Mouse (Mus musculus): ENCODE data around the gene Fam229a. TPM values are rescaled to one million over a fixed set of nuclear protein-coding genes. Genes with fewer than 3 reads are reported as not detected.
A peak's percentile ranks its signal among the peaks of the same experiment; 100 is the strongest.

The Fam229a gene
- polyA plus RNA-seq, 1 experiment: not detected

GRCm38 (mm10) chr4:129505511-129505910, 14.5 kb downstream of the Fam229a start:
- H3K4me1 ChIP-seq (ENCODE audit: control insufficient read depth, insufficient read depth, insufficient read length, low read length): peaks cover 3% of the 10 kb centered on the region; the same call in 1 of the 2 replicates
- no peak overlapping the region for H3K27ac ChIP-seq (replicated peaks; ENCODE audit: low read depth, low read length)
- no peak overlapping the region for H3K4me3 ChIP-seq (ENCODE audit: insufficient read depth, low read depth, low read length)

GRCm38 (mm10) chr4:129507434-129508236, 16.6 kb downstream of the Fam229a start:
- Histone ChIP-seq H3K4me1 (ENCODE audit: control insufficient read depth, insufficient read depth, insufficient read length, low read length) (peaks cover 3% of the 10 kb centered on the region; the same call in 1 of the 2 replicates), H3K4me3 (ENCODE audit: insufficient read depth, low read depth, low read length) (no peak overlapping the region), H3K27ac (replicated peaks; ENCODE audit: low read depth, low read length) (no peak overlapping the region)

- no peak overlapping the region for H3K27ac ChIP-seq (replicated peaks; ENCODE audit: low read depth, low read length)
- no peak overlapping the region for H3K4me3 ChIP-seq (ENCODE audit: insufficient read depth, low read depth, low read length)
- H3K4me1 ChIP-seq (ENCODE audit: control insufficient read depth, insufficient read depth, insufficient read length, low read length): peaks cover 3% of the 10 kb centered on the region; the same call in 1 of the 2 replicates
These were observed 17.2 kb downstream of the Fam229a start for GRCm38 (mm10) chr4:129508237-129508515.

- Histone ChIP-seq H3K27ac (replicated peaks; ENCODE audit: low read depth, low read length) (no peak overlapping the region), H3K4me1 (ENCODE audit: control insufficient read depth, insufficient read depth, insufficient read length, low read length) (no peaks in the 10 kb centered on the region), H3K4me3 (ENCODE audit: insufficient read depth, low read depth, low read length) (no peak overlapping the region)
These were observed 18.0 kb downstream of the Fam229a start for GRCm38 (mm10) chr4:129508834-129509600.

GRCm38 (mm10) chr4:129509650-129510049, 18.7 kb downstream of the Fam229a start:
- no peak overlapping the region for H3K4me3 ChIP-seq (ENCODE audit: insufficient read depth, low read depth, low read length)

GRCm38 (mm10) chr4:129510723-129511412, 19.9 kb downstream of the Fam229a start:
- Histone ChIP-seq H3K4me3 (ENCODE audit: insufficient read depth, low read depth, low read length) (no peak overlapping the region), H3K4me1 (ENCODE audit: control insufficient read depth, insufficient read depth, insufficient read length, low read length) (no peaks in the 10 kb centered on the region), H3K27ac (replicated peaks; ENCODE audit: low read depth, low read length) (no peak overlapping the region)

More at GRCm38 (mm10) chr4:129509650-129510049, 18.7 kb downstream of the Fam229a start:
- Histone ChIP-seq H3K4me1 (ENCODE audit: control insufficient read depth, insufficient read depth, insufficient read length, low read length) (no peaks in the 10 kb centered on the region), H3K27ac (replicated peaks; ENCODE audit: low read depth, low read length) (no peak overlapping the region)

GRCm38 (mm10) chr4:129511413-129512096, 20.6 kb downstream of the Fam229a start:
- Histone ChIP-seq H3K4me1 (ENCODE audit: control insufficient read depth, insufficient read depth, insufficient read length, low read length) (no peaks in the 10 kb centered on the region), H3K4me3 (ENCODE audit: insufficient read depth, low read depth, low read length) (no peak overlapping the region), H3K27ac (replicated peaks; ENCODE audit: low read depth, low read length) (no peak overlapping the region)

- H3K27ac ChIP-seq (replicated peaks; ENCODE audit: low read depth, low read length): no peak within 1 kb of the TSS
- H3K4me3 ChIP-seq (ENCODE audit: insufficient read depth, low read depth, low read length): peak within 1 kb of the TSS; percentile 56
These were observed 22.2 kb downstream of the Fam229a start, which contains the start of gene Marcksl1 for GRCm38 (mm10) chr4:129513086-129513767. Gene Marcksl1, plus strand, starts transcription at chr4:129513581.

GRCm38 (mm10) chr4:129513891-129514290, 22.9 kb downstream of the Fam229a start:
- Histone ChIP-seq H3K27ac (replicated peaks; ENCODE audit: low read depth, low read length) (no peak overlapping the region), H3K4me1 (ENCODE audit: control insufficient read depth, insufficient read depth, insufficient read length, low read length) (no peaks in the 10 kb centered on the region), H3K4me3 (ENCODE audit: insufficient read depth, low read depth, low read length) (peak overlapping the region; percentile 56)

More at GRCm38 (mm10) chr4:129513086-129513767, 22.2 kb downstream of the Fam229a start, which contains the start of gene Marcksl1:
- no peaks in the 10 kb centered on the region for H3K4me1 ChIP-seq (ENCODE audit: control insufficient read depth, insufficient read depth, insufficient read length, low read length)

GRCm38 (mm10) chr4:129514300-129514898, 23.4 kb downstream of the Fam229a start:
- Histone ChIP-seq H3K27ac (replicated peaks; ENCODE audit: low read depth, low read length) (no peak overlapping the region), H3K4me3 (ENCODE audit: insufficient read depth, low read depth, low read length) (peak overlapping the region; percentile 56)

GRCm38 (mm10) chr4:129516925-129517324, 25.9 kb downstream of the Fam229a start:
- Histone ChIP-seq H3K4me1 (ENCODE audit: control insufficient read depth, insufficient read depth, insufficient read length, low read length) (no peaks in the 10 kb centered on the region), H3K27ac (replicated peaks; ENCODE audit: low read depth, low read length) (no peak overlapping the region)

More at GRCm38 (mm10) chr4:129514300-129514898, 23.4 kb downstream of the Fam229a start:
- H3K4me1 ChIP-seq (ENCODE audit: control insufficient read depth, insufficient read depth, insufficient read length, low read length): no peaks in the 10 kb centered on the region

GRCm38 (mm10) chr4:129518519-129518918, 27.5 kb downstream of the Fam229a start:
- no peak overlapping the region for H3K27ac ChIP-seq (replicated peaks; ENCODE audit: low read depth, low read length)
- no peak overlapping the region for H3K4me3 ChIP-seq (ENCODE audit: insufficient read depth, low read depth, low read length)
- no peaks in the 10 kb centered on the region for H3K4me1 ChIP-seq (ENCODE audit: control insufficient read depth, insufficient read depth, insufficient read length, low read length)

More at GRCm38 (mm10) chr4:129516925-129517324, 25.9 kb downstream of the Fam229a start:
- no peak overlapping the region for H3K4me3 ChIP-seq (ENCODE audit: insufficient read depth, low read depth, low read length)

GRCm38 (mm10) chr4:129525338-129525737, 34.3 kb downstream of the Fam229a start:
- no peak overlapping the region for H3K27ac ChIP-seq (replicated peaks; ENCODE audit: low read depth, low read length)

GRCm38 (mm10) chr4:129525889-129526288, 34.9 kb downstream of the Fam229a start:
- no peak overlapping the region for H3K4me3 ChIP-seq (ENCODE audit: insufficient read depth, low read depth, low read length)
- H3K27ac ChIP-seq (replicated peaks; ENCODE audit: low read depth, low read length): no peak overlapping the region
- no peaks in the 10 kb centered on the region for H3K4me1 ChIP-seq (ENCODE audit: control insufficient read depth, insufficient read depth, insufficient read length, low read length)

More at GRCm38 (mm10) chr4:129525338-129525737, 34.3 kb downstream of the Fam229a start:
- no peaks in the 10 kb centered on the region for H3K4me1 ChIP-seq (ENCODE audit: control insufficient read depth, insufficient read depth, insufficient read length, low read length)
- no peak overlapping the region for H3K4me3 ChIP-seq (ENCODE audit: insufficient read depth, low read depth, low read length)

Data from brown adipose tissue, adult 24 weeks (tissue).